Mouse (Mus musculus) spleen, adult 2 months (tissue): ENCODE measurements around the gene Ethe1. TPM values are rescaled to one million over a fixed set of nuclear protein-coding genes. Genes with fewer than 3 reads are reported as not detected.

Source experiments
- DNase-seq, 2 experiments: peaks; one replicate each; pipeline versions ENCODE4 v3.0.0 to v3.0.0-alpha.2; 2012 to 2021; ENCODE audit warnings: low spot score in 2 of 2, low read depth in 1 of 2
- H3K27ac ChIP-seq: fragments of 200-500 bp; 2 replicates; pipeline ENCODE4 v1.5.1; 2012; ENCODE audit warnings: low read length, inconsistent platforms; ENCODE audit not compliant: insufficient read depth
- H3K27me3 ChIP-seq: fragments of 200-500 bp; 2 replicates; pipeline ENCODE4 v1.6.1; 2012; ENCODE audit warnings: mild to moderate bottlenecking, moderate library complexity, low read length, inconsistent platforms; ENCODE audit not compliant: control insufficient read depth, insufficient read depth
- H3K36me3 ChIP-seq: fragments of 200-500 bp; 2 replicates; pipeline ENCODE4 v1.6.1; 2012; ENCODE audit warnings: mild to moderate bottlenecking, low read length, inconsistent platforms; ENCODE audit not compliant: control insufficient read depth, insufficient read depth
- H3K4me1 ChIP-seq: fragments of 200-500 bp; 2 replicates; pipeline ENCODE4 v1.6.1; 2011; ENCODE audit warnings: inconsistent platforms; ENCODE audit not compliant: control insufficient read depth, insufficient read depth, insufficient read length
- H3K4me3 ChIP-seq: fragments of 200-500 bp; 2 replicates; pipeline ENCODE4 v1.5.1; 2011; ENCODE audit warnings: mild to moderate bottlenecking, inconsistent platforms; ENCODE audit not compliant: insufficient read depth, insufficient read length; ENCODE audit errors: extremely low read depth
- CTCF ChIP-seq: fragments of 200-500 bp; IDR thresholded peaks from 2 replicates; pipeline ENCODE4 v1.5.1; 2011; ENCODE audit warnings: mild to moderate bottlenecking, inconsistent platforms; ENCODE audit not compliant: insufficient read depth, insufficient read length, insufficient replicate concordance; ENCODE audit errors: extremely low read depth
- POLR2A ChIP-seq: fragments of 200-500 bp; IDR thresholded peaks from 2 replicates; pipeline ENCODE4 v1.6.1; 2011; ENCODE audit warnings: low read depth, low read length, inconsistent platforms
- WGBS: fragments of 180-500 bp; shearing (Covaris S2); methylation state at CpG from one replicate; pipeline ENCODE4 v1.1.7; 2018; 5-methylcytosine and 5-hydroxymethylcytosine counted together
- polyA plus RNA-seq: library from polyadenylated mRNA; depleted of rRNA; stranded (reverse); fragments of >200 nt; gene quantifications from 2 replicates; pipeline ENCODE4 v1.2.3, GENCODE M21; 2012

Ethe1 gene
- polyA plus RNA-seq, 1 experiment, result 27.3 TPM

GRCm38 (mm10) chr7:24563837-24564206 is 23.5 kb upstream of the Ethe1 start:
- TF ChIP-seq CTCF, result no peak
- no peak for TF ChIP-seq POLR2A
- no peak overlapping the region for H3K27ac ChIP-seq
- no peaks in the 10 kb centered on the region for H3K27me3 ChIP-seq
- H3K4me1 ChIP-seq, result peaks cover 9% of the 10 kb centered on the region; the same call in 1 of the 2 replicates
- no peak overlapping the region for H3K4me3 ChIP-seq
- H3K36me3 ChIP-seq, result peaks cover 18% of the 10 kb centered on the region
- 79% methylated on average over 4 of the region's 4 CpGs for WGBS
- no peak for DNase-seq

- 41% methylated on average over 6 of the region's 6 CpGs for WGBS
- H3K27ac ChIP-seq, result peak overlapping the region; percentile 23
- peaks cover 9% of the 10 kb centered on the region; the same call in 1 of the 2 replicates for H3K4me1 ChIP-seq
- peaks cover 17% of the 10 kb centered on the region for H3K36me3 ChIP-seq
- DNase-seq, result peak; percentile 62 to 85
- H3K4me3 ChIP-seq, result no peak overlapping the region
- no peaks in the 10 kb centered on the region for H3K27me3 ChIP-seq
- TF ChIP-seq POLR2A (no peak), CTCF (peak; percentile 93)
Measured at GRCm38 (mm10) chr7:24564607-24565265, 22.6 kb upstream of the Ethe1 start.

GRCm38 (mm10) chr7:24565627-24566026 is 21.7 kb upstream of the Ethe1 start:
- H3K4me1 ChIP-seq, result peaks cover 9% of the 10 kb centered on the region; the same call in 1 of the 2 replicates
- H3K27ac ChIP-seq, result peak overlapping the region; percentile 16; the same call in 1 of the 2 replicates
- no peak for DNase-seq
- TF ChIP-seq CTCF (no peak), POLR2A (no peak)
- H3K27me3 ChIP-seq, result no peaks in the 10 kb centered on the region
- no peak overlapping the region for H3K4me3 ChIP-seq
- 80% methylated on average over 11 of the region's 11 CpGs for WGBS
- H3K36me3 ChIP-seq, result peaks cover 17% of the 10 kb centered on the region

GRCm38 (mm10) chr7:24566206-24566605 is 21.1 kb upstream of the Ethe1 start:
- Histone ChIP-seq H3K36me3 (peaks cover 17% of the 10 kb centered on the region), H3K4me3 (no peak overlapping the region), H3K4me1 (peaks cover 10% of the 10 kb centered on the region; the same call in 1 of the 2 replicates), H3K27ac (no peak overlapping the region), H3K27me3 (no peaks in the 10 kb centered on the region)
- WGBS, result 94% methylated on average over 9 of the region's 9 CpGs
- TF ChIP-seq CTCF, result no peak
- no peak for TF ChIP-seq POLR2A
- DNase-seq, result no peak

- Histone ChIP-seq H3K4me3 (no peak overlapping the region), H3K36me3 (peaks cover 17% of the 10 kb centered on the region), H3K27ac (no peak overlapping the region), H3K4me1 (peaks cover 9% of the 10 kb centered on the region; the same call in 1 of the 2 replicates), H3K27me3 (no peaks in the 10 kb centered on the region)
- WGBS, result 88% methylated on average over 4 of the region's 4 CpGs
- TF ChIP-seq POLR2A, result no peak
- TF ChIP-seq CTCF, result no peak
- DNase-seq, result no peak
Measured at GRCm38 (mm10) chr7:24568512-24568911, 18.8 kb upstream of the Ethe1 start.

GRCm38 (mm10) chr7:24571071-24571470 is 16.3 kb upstream of the Ethe1 start:
- 53% methylated on average over 4 of the region's 4 CpGs for WGBS
- Histone ChIP-seq H3K36me3 (peaks cover 17% of the 10 kb centered on the region), H3K27ac (no peak overlapping the region), H3K4me3 (no peak overlapping the region), H3K4me1 (peaks cover 4% of the 10 kb centered on the region; the same call in 1 of the 2 replicates), H3K27me3 (no peaks in the 10 kb centered on the region)
- no peak for TF ChIP-seq POLR2A
- no peak for TF ChIP-seq CTCF
- no peak for DNase-seq

- H3K27ac ChIP-seq, result no peak overlapping the region
- WGBS, result 79% methylated on average over 5 of the region's 5 CpGs
- peaks cover 7% of the 10 kb centered on the region for H3K36me3 ChIP-seq
- no peaks in the 10 kb centered on the region for H3K27me3 ChIP-seq
- TF ChIP-seq POLR2A (no peak), CTCF (peak; percentile 16; the same call in 1 of the 2 replicates)
- peaks cover 4% of the 10 kb centered on the region; the same call in 1 of the 2 replicates for H3K4me1 ChIP-seq
- no peak for DNase-seq
- H3K4me3 ChIP-seq, result no peak overlapping the region
Measured at GRCm38 (mm10) chr7:24572455-24572854, 14.9 kb upstream of the Ethe1 start.
